ENCODE assay signal across 18 mouse cellular contexts in the genomic region with DNA sequence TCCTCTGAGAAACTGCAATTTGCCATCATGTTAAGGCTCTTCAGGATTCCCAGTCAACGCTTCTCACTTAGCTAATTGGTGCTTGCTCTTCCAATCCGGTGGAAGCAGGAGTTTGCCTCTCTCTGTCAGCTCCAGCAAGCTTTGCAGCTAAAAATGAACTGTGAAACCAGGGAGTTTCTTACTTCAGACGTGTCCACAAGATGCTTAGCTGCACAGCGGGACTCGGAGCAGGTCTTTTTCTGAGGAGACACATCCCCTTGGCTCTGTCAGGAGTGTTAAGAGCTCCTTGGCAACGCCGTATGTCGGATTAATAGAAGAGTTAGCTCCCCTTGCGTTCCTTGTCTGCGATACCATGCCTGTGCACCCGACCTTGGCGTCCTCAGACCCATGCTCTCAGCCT. TPM values are rescaled to one million over a fixed set of nuclear protein-coding genes. Genes with fewer than 3 reads are reported as not detected.
A peak's percentile ranks its signal among the peaks of the same experiment; 100 is the strongest.
DNase-seq lines count a peak whose midpoint lies in the region; ATAC-seq lines count a peak whose summit lies in the region.
"Had no signal": no experiment of that assay in that cellular context is flagged by ENCODE, and none has a peak within 500 bp of the region (broad histone marks: within the 10 kb centered on the region; RNA-seq: fewer than 3 reads in every experiment).

No protein-coding gene starts in this region.

- H3K4me1 ChIP-seq in heart, embryonic 15.5 days (replicated peaks): no peaks in the 10 kb centered on the region
- H3K4me1 ChIP-seq in forebrain, embryonic 15.5 days: peaks cover 50% of the 10 kb centered on the region
- H3K4me1 ChIP-seq in midbrain, embryonic 12.5 days: peaks cover 86% of the 10 kb centered on the region
- H3K4me1 ChIP-seq: intestine, embryonic 15.5 days; liver, embryonic 12.5 days; stomach, embryonic 15.5 days had no signal

- WGBS in heart, embryonic 15.5 days: 34% methylated on average over 12 of the region's 12 CpGs
- WGBS in forebrain, embryonic 15.5 days: 34% methylated on average over 12 of the region's 12 CpGs
- 30% methylated on average over 12 of the region's 12 CpGs for WGBS in midbrain, embryonic 12.5 days

- 0 out of 2 replicates have a peak, but pooled peaks cover 4% of the 10 kb centered on the region for H3K27me3 ChIP-seq in heart, embryonic 15.5 days
- H3K27me3 ChIP-seq in forebrain, embryonic 15.5 days: no peaks in the 10 kb centered on the region
- H3K27me3 ChIP-seq in midbrain, embryonic 12.5 days: no peaks in the 10 kb centered on the region
- H3K27me3 ChIP-seq: intestine, embryonic 15.5 days; neural tube, embryonic 15.5 days; stomach, embryonic 15.5 days had no signal

- no peaks in the 10 kb centered on the region for H3K36me3 ChIP-seq in heart, embryonic 15.5 days
- no peaks in the 10 kb centered on the region for H3K36me3 ChIP-seq in forebrain, embryonic 15.5 days
- H3K36me3 ChIP-seq in midbrain, embryonic 12.5 days: no peaks in the 10 kb centered on the region
- H3K36me3 ChIP-seq: embryonic facial prominence, embryonic 12.5 days; heart, embryonic 10.5 days; intestine, embryonic 15.5 days; liver, embryonic 12.5 days; neural tube, embryonic 15.5 days; stomach, embryonic 15.5 days had no signal

- ATAC-seq in heart, embryonic 15.5 days (replicated peaks; ENCODE audit: insufficient number of reproducible peaks, insufficient read depth, low FRiP score, low read depth): no peak
- ATAC-seq in forebrain, embryonic 15.5 days (replicated peaks): 0 out of 2 replicates have a peak, but pooled peaks have one; percentile 33
- ATAC-seq in midbrain, embryonic 12.5 days (ENCODE audit: low FRiP score, low read depth): no peak
- ATAC-seq: intestine, embryonic 15.5 days; liver, embryonic 12.5 days had no signal

- no peak overlapping the region for H3K4me3 ChIP-seq in heart, embryonic 15.5 days
- H3K4me3 ChIP-seq in forebrain, embryonic 15.5 days: peak overlapping the region; percentile 14; the same call in 1 of the 2 replicates
- no peak overlapping the region for H3K4me3 ChIP-seq in midbrain, embryonic 12.5 days
- H3K4me3 ChIP-seq: embryonic facial prominence, embryonic 12.5 days; heart, embryonic 10.5 days; intestine, embryonic 15.5 days; liver, embryonic 12.5 days; neural tube, embryonic 15.5 days; stomach, embryonic 15.5 days had no signal

- no peak overlapping the region for H3K27ac ChIP-seq in heart, embryonic 15.5 days
- 0 out of 2 replicates have a peak overlapping the region, but pooled peaks have one; percentile 1 for H3K27ac ChIP-seq in forebrain, embryonic 15.5 days (replicated peaks)
- H3K27ac ChIP-seq in midbrain, embryonic 12.5 days (replicated peaks): peak overlapping the region; percentile 54
- H3K27ac ChIP-seq: embryonic facial prominence, embryonic 12.5 days; heart, embryonic 10.5 days; intestine, embryonic 15.5 days; liver, embryonic 12.5 days; neural tube, embryonic 15.5 days; stomach, embryonic 15.5 days had no signal

- peak overlapping the region; percentile 31; the same call in 1 of the 2 replicates for H3K4me2 ChIP-seq in heart, embryonic 15.5 days
- peak overlapping the region; percentile 22 for H3K4me2 ChIP-seq in forebrain, embryonic 15.5 days (replicated peaks)
- peak overlapping the region; percentile 21 for H3K4me2 ChIP-seq in midbrain, embryonic 12.5 days (replicated peaks)
- H3K4me2 ChIP-seq: embryonic facial prominence, embryonic 12.5 days; intestine, embryonic 15.5 days; liver, embryonic 12.5 days; neural tube, embryonic 15.5 days; stomach, embryonic 15.5 days had no signal

- H3K9ac ChIP-seq in heart, embryonic 15.5 days: no peak overlapping the region
- H3K9ac ChIP-seq in forebrain, embryonic 15.5 days (replicated peaks): no peak overlapping the region; the same call in 1 of the 2 replicates
- H3K9ac ChIP-seq in midbrain, embryonic 12.5 days (replicated peaks): no peak overlapping the region
- H3K9ac ChIP-seq: embryonic facial prominence, embryonic 12.5 days; intestine, embryonic 15.5 days; liver, embryonic 12.5 days; neural tube, embryonic 15.5 days; stomach, embryonic 15.5 days had no signal

- no peak for DNase-seq in heart, postnatal 25 days (ENCODE audit: low spot score)
- peak; percentile 41 for DNase-seq in R1 (ENCODE audit: low read depth, low spot score)
- no peak for DNase-seq in gastrocnemius, postnatal 25 days
- no peak for DNase-seq in spleen, adult 18-20 months
- DNase-seq in lung, adult 18-20 months: no peak
- DNase-seq: adrenal gland, adult 2 months; cerebellum, postnatal 36 days; kidney, postnatal 36 days; lung, postnatal 10 days had no signal

- intact Hi-C loops in heart, postnatal 25 days (cut with DNase I): no loop called here

- H3K9me3 ChIP-seq in heart, embryonic 15.5 days (replicated peaks): no peaks in the 10 kb centered on the region
- no peaks in the 10 kb centered on the region for H3K9me3 ChIP-seq in forebrain, embryonic 15.5 days
- no peaks in the 10 kb centered on the region for H3K9me3 ChIP-seq in midbrain, embryonic 12.5 days
- H3K9me3 ChIP-seq: embryonic facial prominence, embryonic 12.5 days; heart, embryonic 10.5 days; intestine, embryonic 15.5 days; liver, embryonic 12.5 days; neural tube, embryonic 15.5 days; stomach, embryonic 15.5 days had no signal

RNA-seq across cellular contexts. Expression of gene Sema5b, which starts 29.7 kb away (rescaled TPM):
- 1.8 and 2.9 TPM in 2 replicates for polyA plus RNA-seq in heart, embryonic 15.5 days (2015; fragmentation: Nextera tagmentation; extraction: Ambion mirVana)
- total RNA-seq in heart, postnatal 25 days (2021): 1 to 10 TPM in 1 of 2 experiments, under 1 TPM in 1; 0.91 to 1.1 TPM
- 31.5 and 34.0 TPM in 2 replicates for polyA plus RNA-seq in forebrain, embryonic 15.5 days (2015; fragmentation: Nextera tagmentation; extraction: Ambion mirVana)
- 67.6 and 71.9 TPM in 2 replicates for polyA plus RNA-seq in midbrain, embryonic 12.5 days (2016; fragmentation: Nextera tagmentation; extraction: Ambion mirVana)
- under 1 TPM; 0.20 to 0.35 TPM for total RNA-seq in gastrocnemius, postnatal 25 days (2021)
